Mouse (Mus musculus) midbrain, embryonic 12.5 days (tissue): ENCODE results near the gene Scimp. TPM values are rescaled to one million over a fixed set of nuclear protein-coding genes. Genes with fewer than 3 reads are reported as not detected.

Source experiments
- ATAC-seq: fragments of 200-750 bp; cut with Nextera tagmentation; 2 replicates; pipeline ENCODE4 v1.8.0; 2017; ENCODE audit warnings: low read depth, moderate TSS enrichment, moderate library complexity; ENCODE audit not compliant: low FRiP score
- H3K27ac ChIP-seq: fragments of 300-500 bp; sonication (generic); replicated peaks from 2 replicates; pipeline ENCODE4 v1.5.1; 2016; ENCODE audit warnings: mild to moderate bottlenecking
- H3K27me3 ChIP-seq: fragments of 300-500 bp; sonication (generic); 2 replicates; pipeline ENCODE4 v1.6.1; 2016; ENCODE audit warnings: mild to moderate bottlenecking
- H3K36me3 ChIP-seq: fragments of 300-500 bp; sonication (generic); 2 replicates; pipeline ENCODE4 v1.6.1; 2016
- H3K4me1 ChIP-seq: fragments of 300-500 bp; sonication (generic); 2 replicates; pipeline ENCODE4 v1.6.1; 2016
- H3K4me2 ChIP-seq: fragments of 300-500 bp; sonication (generic); replicated peaks from 2 replicates; pipeline ENCODE4 v1.6.1; 2016; ENCODE audit warnings: mild to moderate bottlenecking, moderate library complexity
- H3K4me3 ChIP-seq: fragments of 300-500 bp; sonication (generic); 2 replicates; pipeline ENCODE4 v1.5.1; 2016; ENCODE audit warnings: mild to moderate bottlenecking
- H3K9ac ChIP-seq: fragments of 300-500 bp; sonication (generic); replicated peaks from 2 replicates; pipeline ENCODE4 v1.6.1; 2016; ENCODE audit warnings: mild to moderate bottlenecking, moderate library complexity
- H3K9me3 ChIP-seq: fragments of 300-500 bp; sonication (generic); 2 replicates; pipeline ENCODE4 v1.6.1; 2016; ENCODE audit warnings: mild to moderate bottlenecking
- WGBS: fragments of 180-500 bp; shearing (Covaris S2); methylation state at CpG from one replicate; pipeline ENCODE4 v1.1.7; 2016; 5-methylcytosine and 5-hydroxymethylcytosine counted together
- polyA plus RNA-seq: library from polyadenylated mRNA; unstranded; fragments of >200 nt; fragmentation: Nextera tagmentation; extraction: Ambion mirVana; gene quantifications from 2 replicates; pipeline ENCODE4 v1.2.1, GENCODE M21; 2016

The Scimp gene
- not detected in 2 replicates for polyA plus RNA-seq

GRCm38 (mm10) chr11:70812365-70812764 is at the start of gene Scimp:
TSS of gene Scimp (minus strand) at chr11:70812586.
- no peak within 1 kb of the TSS for H3K4me2 ChIP-seq
- ATAC-seq = no peak

GRCm38 (mm10) chr11:70860371-70860770 is 48.0 kb upstream of the Scimp start:
- 89% methylated on average over 1 of the region's 1 CpGs for WGBS
- Histone ChIP-seq H3K27me3 (no peaks in the 10 kb centered on the region), H3K4me1 (no peaks in the 10 kb centered on the region), H3K9ac (no peak overlapping the region), H3K4me3 (no peak overlapping the region), H3K36me3 (no peaks in the 10 kb centered on the region), H3K9me3 (no peaks in the 10 kb centered on the region), H3K27ac (no peak overlapping the region), H3K4me2 (no peak overlapping the region)
- ATAC-seq = no peak

More at GRCm38 (mm10) chr11:70812365-70812764, at the start of gene Scimp:
- H3K36me3 ChIP-seq = no peaks in the 10 kb centered on the region
- H3K9me3 ChIP-seq = no peaks in the 10 kb centered on the region
- 86% methylated on average over 7 of the region's 7 CpGs for WGBS
- H3K4me3 ChIP-seq = no peak within 1 kb of the TSS
- H3K27ac ChIP-seq = no peak within 1 kb of the TSS
- no peak within 1 kb of the TSS for H3K9ac ChIP-seq
- H3K27me3 ChIP-seq = no peaks in the 10 kb centered on the region; the same call in 1 of the 2 replicates
- no peaks in the 10 kb centered on the region for H3K4me1 ChIP-seq

GRCm38 (mm10) chr11:70846029-70846428 is 33.6 kb upstream of the Scimp start:
- Histone ChIP-seq H3K4me3 (peak overlapping the region; percentile 99), H3K4me1 (peaks cover 18% of the 10 kb centered on the region), H3K4me2 (peak overlapping the region; percentile 67), H3K36me3 (no peaks in the 10 kb centered on the region), H3K9ac (peak overlapping the region; percentile 99; the same call in 1 of the 2 replicates), H3K9me3 (no peaks in the 10 kb centered on the region), H3K27me3 (0 out of 2 replicates have a peak, but pooled peaks cover 4% of the 10 kb centered on the region), H3K27ac (no peak overlapping the region)
- no peak for ATAC-seq
- 64% methylated on average over 2 of the region's 2 CpGs for WGBS

GRCm38 (mm10) chr11:70845457-70845978 is 33.1 kb upstream of the Scimp start:
- 9% methylated on average over 19 of the region's 19 CpGs for whole genome bisulfite sequencing
- H3K27ac ChIP-seq = peak overlapping the region; percentile 87; the same call in 1 of the 2 replicates

GRCm38 (mm10) chr11:70844559-70845456 is 32.4 kb upstream of the Scimp start, which contains the start of gene Rabep1:
TSS of gene Rabep1 (plus strand) at chr11:70844778.
- H3K4me3 ChIP-seq = peak within 1 kb of the TSS; percentile 99
- 0 out of 2 replicates have a peak, but pooled peaks cover 4% of the 10 kb centered on the region for H3K27me3 ChIP-seq
- no peaks in the 10 kb centered on the region for H3K9me3 ChIP-seq
- no peaks in the 10 kb centered on the region for H3K36me3 ChIP-seq
- H3K4me2 ChIP-seq = peak within 1 kb of the TSS; percentile 67
- peaks cover 18% of the 10 kb centered on the region for H3K4me1 ChIP-seq
- ATAC-seq = peak; percentile 94
- WGBS = under 1% methylated on average over 76 of the region's 88 CpGs
- peak within 1 kb of the TSS; percentile 87 for H3K27ac ChIP-seq
- H3K9ac ChIP-seq = peak within 1 kb of the TSS; percentile 99

More at GRCm38 (mm10) chr11:70845457-70845978, 33.1 kb upstream of the Scimp start:
- Histone ChIP-seq H3K4me3 (peak overlapping the region; percentile 99), H3K9ac (peak overlapping the region; percentile 99), H3K4me2 (peak overlapping the region; percentile 67), H3K9me3 (no peaks in the 10 kb centered on the region), H3K27me3 (0 out of 2 replicates have a peak, but pooled peaks cover 4% of the 10 kb centered on the region), H3K36me3 (no peaks in the 10 kb centered on the region), H3K4me1 (peaks cover 18% of the 10 kb centered on the region)
- ATAC-seq = no peak

GRCm38 (mm10) chr11:70843701-70844551 is 31.5 kb upstream of the Scimp start:
- Histone ChIP-seq H3K27ac (0 out of 2 replicates have a peak overlapping the region, but pooled peaks have one; percentile 87), H3K4me3 (peak overlapping the region; percentile 99)

GRCm38 (mm10) chr11:70842983-70843382 is 30.6 kb upstream of the Scimp start:
- Histone ChIP-seq H3K27ac (no peak overlapping the region), H3K4me3 (no peak overlapping the region), H3K36me3 (no peaks in the 10 kb centered on the region), H3K9ac (no peak overlapping the region), H3K27me3 (0 out of 2 replicates have a peak, but pooled peaks cover 4% of the 10 kb centered on the region), H3K9me3 (no peaks in the 10 kb centered on the region), H3K4me1 (peaks cover 18% of the 10 kb centered on the region), H3K4me2 (no peak overlapping the region)
- 53% methylated on average over 4 of the region's 4 CpGs for WGBS
- no peak for ATAC-seq

More at GRCm38 (mm10) chr11:70843701-70844551, 31.5 kb upstream of the Scimp start:
- Histone ChIP-seq H3K36me3 (no peaks in the 10 kb centered on the region), H3K9me3 (no peaks in the 10 kb centered on the region), H3K4me1 (peaks cover 18% of the 10 kb centered on the region), H3K4me2 (peak overlapping the region; percentile 67), H3K27me3 (0 out of 2 replicates have a peak, but pooled peaks cover 4% of the 10 kb centered on the region), H3K9ac (peak overlapping the region; percentile 99)
- ATAC-seq = no peak
- WGBS = 17% methylated on average over 12 of the region's 12 CpGs

- H3K4me2 ChIP-seq = no peak overlapping the region
- no peaks in the 10 kb centered on the region for H3K36me3 ChIP-seq
- no peak overlapping the region for H3K9ac ChIP-seq
- WGBS = 51% methylated on average over 2 of the region's 2 CpGs
- H3K27ac ChIP-seq = no peak overlapping the region
- H3K4me3 ChIP-seq = no peak overlapping the region
- H3K4me1 ChIP-seq = no peaks in the 10 kb centered on the region
- 0 out of 2 replicates have a peak, but pooled peaks cover under 1% of the 10 kb centered on the region for H3K27me3 ChIP-seq
- ATAC-seq = no peak
- no peaks in the 10 kb centered on the region for H3K9me3 ChIP-seq
Measured at GRCm38 (mm10) chr11:70838610-70839009, 26.2 kb upstream of the Scimp start.

GRCm38 (mm10) chr11:70837031-70837430 is 24.6 kb upstream of the Scimp start:
- Histone ChIP-seq H3K27ac (no peak overlapping the region), H3K4me2 (no peak overlapping the region), H3K9me3 (no peaks in the 10 kb centered on the region), H3K27me3 (no peaks in the 10 kb centered on the region), H3K36me3 (no peaks in the 10 kb centered on the region), H3K9ac (no peak overlapping the region), H3K4me3 (no peak overlapping the region), H3K4me1 (no peaks in the 10 kb centered on the region)
- 90% methylated on average over 3 of the region's 3 CpGs for WGBS
- ATAC-seq = no peak

- no peaks in the 10 kb centered on the region for H3K27me3 ChIP-seq
- no peak overlapping the region for H3K4me2 ChIP-seq
- H3K4me3 ChIP-seq = no peak overlapping the region
- no peak overlapping the region for H3K9ac ChIP-seq
- H3K9me3 ChIP-seq = no peaks in the 10 kb centered on the region
- ATAC-seq = no peak
- H3K36me3 ChIP-seq = no peaks in the 10 kb centered on the region
- peaks cover 2% of the 10 kb centered on the region; the same call in 1 of the 2 replicates for H3K4me1 ChIP-seq
- WGBS = 72% methylated on average over 6 of the region's 6 CpGs
- H3K27ac ChIP-seq = no peak overlapping the region
Measured at GRCm38 (mm10) chr11:70835381-70835831, 23.0 kb upstream of the Scimp start.

GRCm38 (mm10) chr11:70833831-70834230 is 21.4 kb upstream of the Scimp start:
- Histone ChIP-seq H3K27me3 (no peaks in the 10 kb centered on the region), H3K4me1 (peaks cover 2% of the 10 kb centered on the region; the same call in 1 of the 2 replicates), H3K9ac (no peak overlapping the region), H3K27ac (no peak overlapping the region), H3K4me3 (no peak overlapping the region), H3K4me2 (no peak overlapping the region), H3K36me3 (no peaks in the 10 kb centered on the region), H3K9me3 (no peaks in the 10 kb centered on the region)
- 65% methylated on average over 3 of the region's 3 CpGs for WGBS
- ATAC-seq = no peak
